In the genomic region with DNA sequence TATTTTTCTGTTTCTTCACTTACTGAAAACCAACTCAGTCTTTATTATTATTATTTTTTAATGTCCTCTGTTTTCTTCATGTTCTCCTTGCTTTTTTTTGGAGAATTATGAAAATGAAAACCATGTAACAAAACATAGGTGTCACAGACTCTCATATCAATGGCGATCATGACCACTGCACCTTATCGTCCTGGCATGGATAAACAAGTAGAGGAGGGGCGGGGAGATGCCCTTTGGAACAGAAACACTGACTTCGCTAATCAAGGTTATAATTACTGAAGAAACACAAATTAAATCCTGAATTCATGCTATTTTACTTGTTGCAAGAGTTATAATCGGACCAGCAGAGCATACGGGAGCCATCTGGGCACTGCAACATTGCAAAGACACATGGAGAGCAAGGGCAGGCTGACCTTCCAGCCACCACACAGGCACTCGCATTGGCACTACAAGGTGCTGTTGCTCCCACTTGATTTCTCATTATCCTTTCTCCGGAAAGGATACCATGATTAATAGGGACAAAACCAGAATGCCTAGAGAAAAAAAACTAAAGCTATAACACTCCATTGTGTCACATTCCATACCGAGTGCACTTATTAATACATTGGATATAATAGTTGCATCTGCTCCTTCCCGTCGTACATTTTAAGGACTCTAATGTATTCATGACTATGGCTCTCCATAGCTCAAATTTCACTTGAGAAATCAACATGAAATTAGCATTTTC, we compare ENCODE assay signal across 15 mouse cellular contexts.
A peak's percentile ranks its signal among the peaks of the same experiment; 100 is the strongest.
DNase-seq lines count a peak whose midpoint lies in the region; ATAC-seq and TF ChIP-seq lines count a peak whose summit lies in the region.
"Had no signal": no experiment of that assay in that cellular context is flagged by ENCODE, and none has a peak within 500 bp of the region (broad histone marks: within the 10 kb centered on the region; RNA-seq: fewer than 3 reads in every experiment).

No protein-coding gene starts in this region.

- H3K27me3 ChIP-seq in forebrain, postnatal 0 days (ENCODE audit: insufficient read depth, low read length) = no peaks in the 10 kb centered on the region
- H3K27me3 ChIP-seq in midbrain, postnatal 0 days (ENCODE audit: insufficient read depth, low read length) = no peaks in the 10 kb centered on the region
- H3K27me3 ChIP-seq in intestine, embryonic 16.5 days (replicated peaks; ENCODE audit: control insufficient read depth, insufficient read depth, low read length) = no peaks in the 10 kb centered on the region
- H3K27me3 ChIP-seq: liver, embryonic 13.5 days had no signal

- no peaks in the 10 kb centered on the region for H3K36me3 ChIP-seq in forebrain, postnatal 0 days (ENCODE audit: insufficient read depth)
- no peaks in the 10 kb centered on the region for H3K36me3 ChIP-seq in midbrain, postnatal 0 days (ENCODE audit: insufficient read depth, low read length)
- no peaks in the 10 kb centered on the region for H3K36me3 ChIP-seq in intestine, embryonic 16.5 days (ENCODE audit: control insufficient read depth, insufficient read depth, low read length)
- H3K36me3 ChIP-seq: heart, embryonic 10.5 days; liver, embryonic 13.5 days had no signal

- intact Hi-C loops in left cerebral cortex, postnatal 4 days (cut with DNase I) = no loop called here
- intact Hi-C loops in left cerebral cortex, postnatal 10 days (cut with DNase I) = loop anchor here (10.0 kb wide), 1 partner anchor 173 kb away; the partner anchor contains the start of gene Tmtc2

- peak overlapping the region; percentile 54; the same call in 1 of the 2 replicates for H3K27ac ChIP-seq in forebrain, postnatal 0 days (ENCODE audit: low read depth, low read length)
- H3K27ac ChIP-seq in midbrain, postnatal 0 days (ENCODE audit: low read depth, low read length) = no peak overlapping the region
- H3K27ac ChIP-seq in intestine, embryonic 16.5 days (ENCODE audit: low read length) = no peak overlapping the region
- H3K27ac ChIP-seq: heart, embryonic 10.5 days; liver, embryonic 13.5 days; macrophage had no signal

- H3K9ac ChIP-seq in forebrain, postnatal 0 days = peak overlapping the region; percentile 40
- no peak overlapping the region; the same call in 1 of the 2 replicates for H3K9ac ChIP-seq in midbrain, postnatal 0 days (replicated peaks; ENCODE audit: low read length, poor library complexity, severe bottlenecking)
- H3K9ac ChIP-seq in intestine, embryonic 16.5 days (ENCODE audit: low read depth, low read length) = no peak overlapping the region
- H3K9ac ChIP-seq: liver, embryonic 13.5 days had no signal

- 34% methylated on average over 11 of the region's 11 CpGs for WGBS in forebrain, postnatal 0 days
- 61% methylated on average over 11 of the region's 11 CpGs for WGBS in midbrain, postnatal 0 days
- WGBS in intestine, embryonic 16.5 days = 81% methylated on average over 11 of the region's 11 CpGs

- peaks cover 7% of the 10 kb centered on the region for H3K4me1 ChIP-seq in forebrain, postnatal 0 days (ENCODE audit: insufficient read depth)
- H3K4me1 ChIP-seq in midbrain, postnatal 0 days (ENCODE audit: insufficient read depth, low read length) = peaks cover 8% of the 10 kb centered on the region; the same call in 1 of the 2 replicates
- H3K4me1 ChIP-seq in intestine, embryonic 16.5 days (ENCODE audit: control insufficient read depth, insufficient read depth, low read length) = no peaks in the 10 kb centered on the region
- H3K4me1 ChIP-seq: heart, embryonic 10.5 days had no signal

- H3K4me2 ChIP-seq in forebrain, postnatal 0 days (ENCODE audit: low read depth) = peak overlapping the region; percentile 44
- peak overlapping the region; percentile 42 for H3K4me2 ChIP-seq in midbrain, postnatal 0 days (ENCODE audit: low read depth, low read length, poor library complexity, severe bottlenecking)
- no peak overlapping the region for H3K4me2 ChIP-seq in intestine, embryonic 16.5 days (ENCODE audit: low read depth, low read length)
- H3K4me2 ChIP-seq: liver, embryonic 13.5 days had no signal

- no peak for TF ChIP-seq CTCF in forebrain, postnatal 0 days (IDR thresholded peaks at IDR 0.05; ENCODE audit: low read depth)
- no peak for TF ChIP-seq CTCF in midbrain, postnatal 0 days (IDR thresholded peaks at IDR 0.05)

- peak overlapping the region; percentile 25 for H3K4me3 ChIP-seq in forebrain, postnatal 0 days (ENCODE audit: low read depth, low read length)
- H3K4me3 ChIP-seq in midbrain, postnatal 0 days (ENCODE audit: low read depth, low read length) = no peak overlapping the region
- H3K4me3 ChIP-seq in intestine, embryonic 16.5 days (ENCODE audit: low read length) = no peak overlapping the region
- H3K4me3 ChIP-seq: heart, embryonic 10.5 days; liver, embryonic 13.5 days had no signal

- H3K9me3 ChIP-seq in forebrain, postnatal 0 days (ENCODE audit: low read length) = no peaks in the 10 kb centered on the region
- H3K9me3 ChIP-seq in midbrain, postnatal 0 days (ENCODE audit: low read length) = no peaks in the 10 kb centered on the region
- H3K9me3 ChIP-seq in intestine, embryonic 16.5 days (ENCODE audit: control insufficient read depth, low read length) = no peaks in the 10 kb centered on the region
- H3K9me3 ChIP-seq: heart, embryonic 10.5 days; liver, embryonic 13.5 days had no signal

- peak; percentile 52; the same call in 1 of the 2 replicates for ATAC-seq in forebrain, postnatal 0 days
- peak; percentile 70 for ATAC-seq in midbrain, postnatal 0 days (ENCODE audit: low FRiP score)
- no peak for ATAC-seq in intestine, embryonic 16.5 days

- peak; percentile 78 for DNase-seq in left cerebral cortex, postnatal 4 days
- no peak for DNase-seq in left cerebral cortex, postnatal 10 days (ENCODE audit: extremely low spot score in 1 of 2, low spot score in 2 of 2)
- peak; percentile 85 for DNase-seq in cerebellum, adult 9-10 months
- no peak for DNase-seq in forebrain, postnatal 0 days
- DNase-seq in midbrain, postnatal 0 days (ENCODE audit: low spot score) = peak; percentile 76
- DNase-seq in thymus, postnatal 36 days = no peak
- DNase-seq in thymus, postnatal 14 days = no peak
- DNase-seq: adrenal gland, adult 2 months; gastrocnemius, postnatal 10 days; heart, postnatal 4 days; kidney, postnatal 36 days; liver, embryonic 13.5 days had no signal

Comparison
In these comparisons a context has a peak if more than half of its experiments do, and no peak if none do; other contexts are left out.
1. DNase-seq: peak in left cerebral cortex, postnatal 4 days (single experiment), cerebellum, adult 9-10 months (single experiment) and midbrain, postnatal 0 days (single experiment); none in left cerebral cortex, postnatal 10 days (0 of 2), forebrain, postnatal 0 days (single experiment), thymus, postnatal 36 days (0 of 2) and thymus, postnatal 14 days (single experiment).